Mouse (Mus musculus): Measurements from ENCODE around the gene Ttc28. TPM values are rescaled to one million over a fixed set of nuclear protein-coding genes. Genes with fewer than 3 reads are reported as not detected.
"Not testable (repeated sequence)": the region's sequence is repeated elsewhere in the genome, so short reads cannot be mapped to it uniquely, and the experiment has no call there.

Gene Ttc28
- total RNA-seq, 2 experiments from 2014 or later = 12.4 to 13.0 TPM

GRCm38 (mm10) chr5:111243447-111244040, 363.9 kb downstream of the Ttc28 start:
- DNase-seq = peak in 1 of 2 experiments; percentile 38

GRCm38 (mm10) chr5:111244061-111244460, 364.5 kb downstream of the Ttc28 start:
- DNase-seq = no peak

- DNase-seq = peak; percentile 37 to 56
Observed at GRCm38 (mm10) chr5:111247571-111248265, 368.1 kb downstream of the Ttc28 start.

DNA sequence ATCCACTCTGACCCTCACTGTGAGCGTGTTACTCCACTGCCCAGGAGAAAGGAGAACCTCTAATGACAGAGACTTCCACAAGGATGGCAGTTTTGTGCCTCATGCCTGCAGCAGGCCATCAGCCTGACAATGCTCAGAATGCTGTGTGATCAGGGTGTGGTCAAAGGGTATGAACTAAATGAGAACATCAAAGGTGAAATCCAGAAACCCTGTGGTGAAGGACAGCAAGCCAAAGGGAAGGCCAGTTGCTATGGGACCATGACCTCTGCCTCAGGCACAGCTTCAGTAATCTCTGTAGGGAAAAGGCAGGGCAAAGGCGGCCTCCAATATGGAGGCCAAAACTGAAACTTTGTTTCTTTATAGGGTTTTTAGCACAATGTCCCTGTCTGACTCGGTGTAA, 372.5 kb downstream of the Ttc28 start:
- no peak for DNase-seq

DNA sequence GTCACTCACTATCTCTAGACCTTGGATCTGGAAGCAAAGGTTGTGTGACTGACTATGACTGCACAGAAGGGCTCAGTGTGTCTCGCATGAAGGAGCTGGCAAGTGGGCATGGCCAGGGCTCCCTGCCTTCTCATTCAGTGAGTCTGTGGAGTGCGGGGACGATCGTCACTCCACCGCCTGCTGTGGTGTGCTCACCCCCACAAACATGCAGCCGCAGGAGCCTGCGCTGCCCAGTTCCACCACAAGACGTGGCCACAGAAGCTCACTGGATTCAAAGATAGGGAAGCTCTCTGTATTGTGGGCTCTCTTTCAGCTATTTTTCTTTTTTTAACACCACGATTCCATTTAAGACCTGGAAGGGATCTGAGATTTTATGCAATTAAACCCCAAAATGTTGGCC, 374.8 kb downstream of the Ttc28 start:
- DNase-seq = no peak

GRCm38 (mm10) chr5:111254781-111255180, 375.2 kb downstream of the Ttc28 start:
- no peak for DNase-seq

GRCm38 (mm10) chr5:111256181-111256580, 376.6 kb downstream of the Ttc28 start:
- DNase-seq = no peak

GRCm38 (mm10) chr5:111257127-111257526, 377.5 kb downstream of the Ttc28 start:
- DNase-seq = peak; percentile 57 to 81

DNA sequence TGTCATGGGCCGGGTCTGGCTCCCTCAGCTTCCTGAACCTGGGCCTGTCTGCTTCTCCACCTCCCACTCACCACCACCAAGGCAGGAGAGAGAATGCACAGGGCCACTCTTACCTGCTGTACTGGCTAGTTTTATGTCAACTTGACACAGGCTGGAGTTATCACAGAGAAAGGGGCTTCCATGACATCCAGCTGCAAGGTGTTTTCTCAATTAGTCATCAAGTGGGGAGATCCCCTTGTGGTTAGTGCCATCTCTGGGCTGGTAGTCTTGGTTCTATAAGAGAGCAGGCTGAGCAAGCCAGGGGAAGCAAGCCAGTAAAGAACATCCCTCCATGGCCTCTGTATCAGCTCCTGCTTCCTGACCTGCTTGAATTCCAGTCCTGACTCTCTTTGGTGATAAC, 381.6 kb downstream of the Ttc28 start:
- DNase-seq = not testable (repeated sequence)

DNA sequence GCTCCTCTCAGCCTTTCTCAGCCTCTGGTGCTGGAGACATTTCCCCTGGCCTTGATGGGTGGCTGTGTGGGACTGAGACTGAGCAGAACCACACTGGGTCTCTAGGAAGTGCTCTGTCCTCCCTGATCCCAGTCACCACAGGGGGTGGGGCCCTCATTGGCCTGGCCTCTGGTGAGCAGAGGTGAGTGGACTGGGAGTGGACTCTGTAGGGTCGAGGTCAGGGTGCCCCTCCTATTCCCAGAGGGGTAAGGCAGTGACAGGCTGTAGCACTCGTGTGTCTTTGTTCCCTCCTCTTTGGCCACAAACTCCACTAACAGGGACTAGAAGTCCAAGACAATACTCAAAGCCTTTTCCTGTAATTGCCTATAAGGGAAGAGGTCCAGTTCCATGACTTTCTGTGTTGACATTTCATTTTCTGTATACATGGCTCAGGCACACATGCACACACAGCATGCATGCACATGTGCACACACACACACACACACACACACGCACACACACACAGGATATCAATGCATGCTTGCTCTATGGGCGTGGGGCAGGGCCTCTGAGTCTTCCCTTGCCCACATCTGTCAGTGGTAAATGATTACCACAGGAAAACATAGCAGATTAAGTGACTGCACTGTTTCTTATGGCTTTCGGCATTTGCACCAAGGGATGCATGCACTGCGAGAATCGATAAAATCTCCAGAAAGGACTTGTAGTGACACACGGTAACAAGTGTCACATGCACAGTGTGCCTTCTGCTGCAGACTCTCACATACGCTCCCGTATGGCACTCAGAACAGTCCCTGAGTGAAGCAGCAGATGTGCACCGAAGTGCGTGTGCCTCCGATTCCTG, 382.4 kb downstream of the Ttc28 start:
- DNase-seq = peak; percentile 51 to 83

DNA sequence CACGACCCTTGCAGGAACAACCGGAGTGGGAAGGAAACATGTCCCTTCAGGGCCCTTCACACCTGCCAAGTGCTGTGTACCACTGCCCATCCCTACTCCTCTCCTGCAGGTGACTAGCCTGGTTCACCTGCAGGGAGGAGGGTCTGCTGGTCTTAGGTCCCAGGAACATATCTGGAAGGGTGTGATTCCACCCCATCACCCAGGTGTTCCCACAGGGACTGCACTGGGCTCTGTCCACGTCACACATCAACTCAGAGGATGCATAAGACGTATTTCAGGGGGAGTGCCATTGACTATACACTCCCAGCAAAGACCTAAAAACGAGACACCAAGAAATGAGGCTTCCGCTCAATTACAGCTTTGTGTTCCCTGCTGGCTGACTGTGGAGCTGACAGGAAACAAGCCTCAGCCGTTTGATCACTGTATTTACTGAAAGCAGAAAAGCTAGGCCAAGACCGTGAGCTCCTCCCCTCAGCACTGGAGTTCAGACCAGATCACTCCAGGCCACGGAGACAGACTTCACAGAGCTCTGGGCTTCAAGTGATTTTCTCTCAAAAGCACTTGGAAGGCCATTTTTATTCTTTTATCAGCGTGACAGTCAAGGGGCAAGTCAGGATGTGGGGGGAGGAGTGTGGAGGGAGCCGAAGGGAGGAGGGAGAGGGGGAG, 383.1 kb downstream of the Ttc28 start:
- peak; percentile 64 to 74 for DNase-seq

- peak; percentile 55 to 60 for DNase-seq
Observed at GRCm38 (mm10) chr5:111263370-111263769, 383.8 kb downstream of the Ttc28 start.

GRCm38 (mm10) chr5:111264488-111264887, 384.9 kb downstream of the Ttc28 start:
- no peak for DNase-seq

DNA sequence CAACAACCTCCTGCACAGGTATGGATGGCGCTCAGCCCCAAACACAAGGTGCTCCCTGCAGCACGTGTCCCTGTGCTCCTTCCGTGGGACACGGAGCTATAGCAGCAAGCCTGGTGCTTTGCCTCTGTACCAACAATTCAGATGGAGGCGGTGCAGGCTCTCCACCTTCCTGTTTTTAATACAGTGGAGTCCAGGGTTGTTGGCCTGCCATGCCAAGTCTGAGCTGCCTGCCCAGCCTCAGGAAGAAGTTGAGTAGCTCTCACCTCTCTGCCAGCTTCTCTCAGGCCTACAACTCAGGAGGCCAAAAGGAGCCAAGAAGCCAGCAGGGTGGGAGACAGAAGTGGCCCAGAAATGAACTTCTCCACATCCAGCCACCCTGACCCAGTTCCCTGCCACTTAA, 387.1 kb downstream of the Ttc28 start:
- DNase-seq = peak in 1 of 2 experiments; percentile 45

GRCm38 (mm10) chr5:111267100-111267499, 387.5 kb downstream of the Ttc28 start:
- peak; percentile 60 to 86 for DNase-seq

DNA sequence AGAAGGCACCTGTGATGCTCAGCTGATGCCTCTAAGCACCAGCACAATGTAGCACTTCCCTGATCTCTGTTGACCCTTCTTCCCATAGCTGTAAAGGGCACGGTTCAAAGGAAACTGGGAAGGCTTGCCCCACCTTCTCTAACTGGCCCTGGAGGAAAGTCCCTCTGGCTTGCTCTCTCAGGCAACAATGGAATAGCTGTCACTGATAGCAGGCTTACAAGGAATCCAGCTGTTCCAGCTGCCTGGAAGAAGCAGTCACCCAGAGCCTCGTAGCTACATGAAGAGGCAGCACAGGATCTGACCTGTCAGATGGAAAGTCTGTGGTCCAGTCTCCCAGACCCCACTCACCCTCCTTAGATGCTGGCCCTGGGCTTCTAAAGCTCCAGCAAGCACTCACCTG, 389.2 kb downstream of the Ttc28 start:
- DNase-seq = peak in 1 of 2 experiments; percentile 38

- DNase-seq = peak; percentile 83 to 89
Observed at GRCm38 (mm10) chr5:111269613-111270205, 390.1 kb downstream of the Ttc28 start.

- DNase-seq = no peak
Observed at GRCm38 (mm10) chr5:111270246-111271002, 390.8 kb downstream of the Ttc28 start.

DNA sequence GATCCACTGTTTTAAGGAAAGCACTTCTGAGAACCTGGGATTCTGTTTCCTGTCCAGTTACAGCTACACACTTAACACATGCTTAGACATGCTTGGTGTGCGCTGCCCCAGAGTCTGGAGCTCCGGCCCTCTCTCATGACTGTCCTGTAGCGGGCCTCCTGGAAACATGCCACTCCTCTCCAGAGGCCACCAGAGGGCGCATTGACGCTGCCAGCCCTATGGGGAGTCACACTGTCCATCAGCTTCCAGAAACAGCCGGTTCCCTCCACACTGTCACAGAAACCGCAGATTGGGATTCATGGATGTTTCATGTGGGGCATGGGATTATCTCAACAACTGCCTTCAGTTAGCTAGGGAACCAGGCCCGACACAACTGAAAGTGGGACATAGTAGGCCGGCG, 394.0 kb downstream of the Ttc28 start:
- DNase-seq = peak; percentile 86 to 93

- DNase-seq = no peak
Observed at GRCm38 (mm10) chr5:111274948-111275347, 395.3 kb downstream of the Ttc28 start.

Data from heart, adult 18-20 months (tissue).